Mouse (Mus musculus): ENCODE results near the gene Ece1. TPM values are rescaled to one million over a fixed set of nuclear protein-coding genes. Genes with fewer than 3 reads are reported as not detected.

Gene Ece1
- total and polyA plus RNA-seq, 2 experiments from 2014 or later = 16.2 to 32.1 TPM

GRCm38 (mm10) chr4:137982869-137983268, 120.8 kb downstream of the Ece1 start:
- no peaks in the 10 kb centered on the region for H3K9me3 ChIP-seq (ENCODE audit: low read length)
- no peak overlapping the region for H3K27ac ChIP-seq (ENCODE audit: low read depth, low read length)
- no peak for TF ChIP-seq CTCF (IDR thresholded peaks at IDR 0.05; ENCODE audit: low read depth)
- no peaks in the 10 kb centered on the region for H3K4me1 ChIP-seq (ENCODE audit: insufficient read depth)
- H3K4me3 ChIP-seq (ENCODE audit: low read depth, low read length) = no peak overlapping the region
- H3K4me2 ChIP-seq (ENCODE audit: low read depth) = no peak overlapping the region
- DNase-seq = no peak
- H3K27me3 ChIP-seq (ENCODE audit: insufficient read depth, low read length) = no peaks in the 10 kb centered on the region
- no peak for ATAC-seq
- H3K36me3 ChIP-seq (ENCODE audit: insufficient read depth) = no peaks in the 10 kb centered on the region
- H3K9ac ChIP-seq = no peak overlapping the region
- WGBS = 64% methylated on average over 1 of the region's 1 CpGs

- H3K9me3 ChIP-seq (ENCODE audit: low read length) = no peaks in the 10 kb centered on the region
Observed at GRCm38 (mm10) chr4:137984212-137984611, 122.2 kb downstream of the Ece1 start.

GRCm38 (mm10) chr4:137984746-137985145, 122.7 kb downstream of the Ece1 start:
- WGBS = 80% methylated on average over 5 of the region's 5 CpGs
- H3K4me2 ChIP-seq (ENCODE audit: low read depth) = no peak overlapping the region
- ATAC-seq (no peak), DNase-seq (no peak)
- no peak overlapping the region for H3K4me3 ChIP-seq (ENCODE audit: low read depth, low read length)
- H3K27me3 ChIP-seq (ENCODE audit: insufficient read depth, low read length) = no peaks in the 10 kb centered on the region
- no peaks in the 10 kb centered on the region for H3K9me3 ChIP-seq (ENCODE audit: low read length)
- no peak for TF ChIP-seq CTCF (IDR thresholded peaks at IDR 0.05; ENCODE audit: low read depth)
- H3K36me3 ChIP-seq (ENCODE audit: insufficient read depth) = no peaks in the 10 kb centered on the region
- H3K4me1 ChIP-seq (ENCODE audit: insufficient read depth) = no peaks in the 10 kb centered on the region
- H3K27ac ChIP-seq (ENCODE audit: low read depth, low read length) = no peak overlapping the region
- H3K9ac ChIP-seq = no peak overlapping the region

More at GRCm38 (mm10) chr4:137984212-137984611, 122.2 kb downstream of the Ece1 start:
- H3K4me2 ChIP-seq (ENCODE audit: low read depth) = no peak overlapping the region
- H3K9ac ChIP-seq = no peak overlapping the region
- no peaks in the 10 kb centered on the region for H3K36me3 ChIP-seq (ENCODE audit: insufficient read depth)
- no peak for ATAC-seq
- TF ChIP-seq CTCF (IDR thresholded peaks at IDR 0.05; ENCODE audit: low read depth) = no peak
- no peaks in the 10 kb centered on the region for H3K27me3 ChIP-seq (ENCODE audit: insufficient read depth, low read length)
- no peak overlapping the region for H3K4me3 ChIP-seq (ENCODE audit: low read depth, low read length)
- no peaks in the 10 kb centered on the region for H3K4me1 ChIP-seq (ENCODE audit: insufficient read depth)
- no peak overlapping the region for H3K27ac ChIP-seq (ENCODE audit: low read depth, low read length)
- 42% methylated on average over 10 of the region's 10 CpGs for WGBS
- no peak for DNase-seq

- no peaks in the 10 kb centered on the region for H3K27me3 ChIP-seq (ENCODE audit: insufficient read depth, low read length)
- TF ChIP-seq CTCF (IDR thresholded peaks at IDR 0.05; ENCODE audit: low read depth) = no peak
- H3K27ac ChIP-seq (ENCODE audit: low read depth, low read length) = no peak overlapping the region
- no peak overlapping the region for H3K9ac ChIP-seq
- no peak overlapping the region for H3K4me2 ChIP-seq (ENCODE audit: low read depth)
- H3K9me3 ChIP-seq (ENCODE audit: low read length) = no peaks in the 10 kb centered on the region
- WGBS = 88% methylated on average over 5 of the region's 5 CpGs
- ATAC-seq = no peak
- no peak for DNase-seq
- H3K4me1 ChIP-seq (ENCODE audit: insufficient read depth) = 0 out of 2 replicates have a peak, but pooled peaks cover 2% of the 10 kb centered on the region
- H3K4me3 ChIP-seq (ENCODE audit: low read depth, low read length) = no peak overlapping the region
- no peaks in the 10 kb centered on the region for H3K36me3 ChIP-seq (ENCODE audit: insufficient read depth)
Observed at GRCm38 (mm10) chr4:137989426-137989825, 127.4 kb downstream of the Ece1 start.

GRCm38 (mm10) chr4:137990433-137990832, 128.4 kb downstream of the Ece1 start:
- 76% methylated on average over 4 of the region's 4 CpGs for WGBS
- Histone ChIP-seq H3K27ac (ENCODE audit: low read depth, low read length) (no peak overlapping the region), H3K27me3 (ENCODE audit: insufficient read depth, low read length) (no peaks in the 10 kb centered on the region), H3K4me2 (ENCODE audit: low read depth) (no peak overlapping the region), H3K4me3 (ENCODE audit: low read depth, low read length) (no peak overlapping the region), H3K9ac (no peak overlapping the region), H3K4me1 (ENCODE audit: insufficient read depth) (peaks cover 10% of the 10 kb centered on the region), H3K9me3 (ENCODE audit: low read length) (no peaks in the 10 kb centered on the region), H3K36me3 (ENCODE audit: insufficient read depth) (no peaks in the 10 kb centered on the region)
- TF ChIP-seq CTCF (IDR thresholded peaks at IDR 0.05; ENCODE audit: low read depth) = no peak
- ATAC-seq = no peak
- no peak for DNase-seq

- ATAC-seq (no peak), DNase-seq (no peak)
- Histone ChIP-seq H3K27me3 (ENCODE audit: insufficient read depth, low read length) (no peaks in the 10 kb centered on the region), H3K36me3 (ENCODE audit: insufficient read depth) (no peaks in the 10 kb centered on the region; the same call in 1 of the 2 replicates), H3K9me3 (ENCODE audit: low read length) (no peaks in the 10 kb centered on the region), H3K9ac (no peak overlapping the region), H3K4me2 (ENCODE audit: low read depth) (no peak overlapping the region), H3K4me3 (ENCODE audit: low read depth, low read length) (no peak overlapping the region), H3K4me1 (ENCODE audit: insufficient read depth) (peaks cover 18% of the 10 kb centered on the region), H3K27ac (ENCODE audit: low read depth, low read length) (no peak overlapping the region)
- TF ChIP-seq CTCF (IDR thresholded peaks at IDR 0.05; ENCODE audit: low read depth) = no peak
- 54% methylated on average over 7 of the region's 7 CpGs for WGBS
Observed at GRCm38 (mm10) chr4:137991240-137991639, 129.2 kb downstream of the Ece1 start.

- H3K4me2 ChIP-seq (ENCODE audit: low read depth) = peak within 1 kb of the TSS; percentile 81
- no peak for DNase-seq
- peak within 1 kb of the TSS; percentile 99 for H3K9ac ChIP-seq
- H3K27ac ChIP-seq (ENCODE audit: low read depth, low read length) = peak within 1 kb of the TSS; percentile 94
- H3K27me3 ChIP-seq (ENCODE audit: insufficient read depth, low read length) = no peaks in the 10 kb centered on the region
- peak within 1 kb of the TSS; percentile 94 for H3K4me3 ChIP-seq (ENCODE audit: low read depth, low read length)
- H3K4me1 ChIP-seq (ENCODE audit: insufficient read depth) = peaks cover 20% of the 10 kb centered on the region
- 0 out of 2 replicates have a peak, but pooled peaks have one; percentile 8 for TF ChIP-seq CTCF (IDR thresholded peaks at IDR 0.05; ENCODE audit: low read depth)
- peaks cover under 1% of the 10 kb centered on the region; the same call in 1 of the 2 replicates for H3K36me3 ChIP-seq (ENCODE audit: insufficient read depth)
- 1% methylated on average over 39 of the region's 39 CpGs for WGBS
- no peaks in the 10 kb centered on the region for H3K9me3 ChIP-seq (ENCODE audit: low read length)
- ATAC-seq = peak; percentile 60; the same call in 1 of the 2 replicates
Observed at GRCm38 (mm10) chr4:137992890-137993289, 130.9 kb downstream of the Ece1 start, which contains the start of gene Eif4g3. TSS of gene Eif4g3 (plus strand) at chr4:137993022.

Data from forebrain, postnatal 0 days (tissue).